Mouse (Mus musculus) kidney, postnatal 36 days (tissue): Measurements from ENCODE around the gene Zfp93.
"Not testable (repeated sequence)": the region's sequence is repeated elsewhere in the genome, so short reads cannot be mapped to it uniquely, and the experiment has no call there.

Experiments used
- DNase-seq, 2 experiments: peaks; one replicate each; pipeline ENCODE4 v3.0.0; 2021 to 2022; ENCODE audit warnings: mixed read lengths in 2 of 2

Zfp93 gene

GRCm38 (mm10) chr7:24270288-24270672 is at the start of gene Zfp93:
TSS of gene Zfp93 (plus strand) at chr7:24270420.
- DNase-seq: peak; percentile 84 to 93

GRCm38 (mm10) chr7:24237040-24237791 is 33.0 kb upstream of the Zfp93 start, which contains the start of gene Zfp109:
TSS of gene Zfp109 (minus strand) at chr7:24237560.
- DNase-seq: peak; percentile 76 to 83

GRCm38 (mm10) chr7:24253779-24254615 is 16.2 kb upstream of the Zfp93 start:
- no peak for DNase-seq

GRCm38 (mm10) chr7:24254633-24255474 is 15.4 kb upstream of the Zfp93 start, which contains the start of gene Zfp108:
TSS of gene Zfp108 (plus strand) at chr7:24254794.
- peak; percentile 91 to 95 for DNase-seq

- no peak for DNase-seq
Observed at GRCm38 (mm10) chr7:24259306-24259999, 10.8 kb upstream of the Zfp93 start.

GRCm38 (mm10) chr7:24260000-24260312 is 10.3 kb upstream of the Zfp93 start:
- no peak for DNase-seq

- no peak for DNase-seq
Observed at GRCm38 (mm10) chr7:24268176-24269155, 1.8 kb upstream of the Zfp93 start.

- DNase-seq: no peak
Observed at GRCm38 (mm10) chr7:24269256-24269655, 964 bp upstream of the Zfp93 start.

GRCm38 (mm10) chr7:24269667-24270287 is 443 bp upstream of the Zfp93 start:
- DNase-seq: peak in 1 of 2 experiments; percentile 22

DNA sequence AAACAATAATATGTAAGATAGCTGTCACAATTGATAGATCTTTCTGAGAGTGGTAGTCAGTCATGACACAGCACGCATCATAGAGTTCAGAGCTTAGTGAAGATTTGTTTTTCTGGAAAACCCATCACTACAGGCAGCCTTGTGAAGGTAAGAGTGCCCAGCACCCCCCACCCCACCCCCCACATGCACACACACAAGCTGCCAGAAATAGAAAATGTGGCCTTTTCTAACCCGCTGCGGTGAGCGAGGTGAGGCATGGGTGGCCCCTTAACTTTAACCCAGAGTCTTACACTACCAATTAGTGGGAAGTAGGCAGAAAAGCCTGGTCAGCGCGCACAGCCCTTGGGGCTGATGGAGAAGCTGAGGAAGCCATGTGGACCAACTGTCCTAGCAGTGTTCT is 971 bp downstream of the Zfp93 start:
- DNase-seq: no peak

DNA sequence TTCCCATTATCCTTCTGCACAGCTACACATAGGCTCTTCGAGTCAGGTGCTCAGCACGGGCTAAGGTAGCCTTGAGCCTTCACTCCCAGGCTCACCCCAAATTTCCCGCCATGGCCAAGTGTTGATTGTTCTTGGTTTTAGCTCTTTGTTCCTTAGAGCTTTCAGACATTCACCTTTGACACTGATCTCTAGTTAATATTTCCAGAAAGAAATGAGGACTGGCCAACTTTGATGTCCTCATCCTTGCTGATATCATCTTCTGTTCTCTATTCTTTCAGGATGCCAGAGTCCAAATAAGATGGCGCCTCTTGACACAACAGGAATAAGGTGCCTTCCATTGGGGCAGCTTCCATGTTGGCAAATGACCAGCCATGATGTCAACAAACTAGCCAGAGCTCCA is 4.2 kb downstream of the Zfp93 start:
- DNase-seq: peak in 1 of 2 experiments; percentile 34

GRCm38 (mm10) chr7:24278771-24279170 is 8.6 kb downstream of the Zfp93 start:
- not testable (repeated sequence) for DNase-seq

- no peak for DNase-seq
Observed at GRCm38 (mm10) chr7:24280031-24280857, 10.0 kb downstream of the Zfp93 start.

- peak; percentile 26 to 40 for DNase-seq
Observed at GRCm38 (mm10) chr7:24280858-24281145, 10.6 kb downstream of the Zfp93 start.

DNA sequence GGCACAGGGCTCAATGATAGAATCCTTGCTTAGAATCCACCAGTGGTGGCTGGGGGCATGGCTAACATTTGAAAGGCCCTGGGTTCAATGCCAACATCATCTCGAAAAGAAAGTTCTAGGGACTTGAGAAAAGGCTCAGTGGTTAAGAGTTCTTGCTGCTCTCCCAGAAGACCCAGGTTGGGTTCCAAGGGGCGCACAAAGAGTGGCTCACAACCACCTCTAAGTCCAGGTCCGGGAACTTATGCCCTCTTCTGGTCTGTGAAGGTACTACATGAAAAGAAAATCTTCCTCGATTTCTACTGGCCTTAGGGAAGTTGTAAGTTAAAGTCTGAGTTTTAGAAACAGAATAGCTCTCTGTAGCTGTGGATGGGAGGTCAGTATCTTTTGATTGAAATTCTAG is 15.9 kb downstream of the Zfp93 start:
- DNase-seq: no peak

DNA sequence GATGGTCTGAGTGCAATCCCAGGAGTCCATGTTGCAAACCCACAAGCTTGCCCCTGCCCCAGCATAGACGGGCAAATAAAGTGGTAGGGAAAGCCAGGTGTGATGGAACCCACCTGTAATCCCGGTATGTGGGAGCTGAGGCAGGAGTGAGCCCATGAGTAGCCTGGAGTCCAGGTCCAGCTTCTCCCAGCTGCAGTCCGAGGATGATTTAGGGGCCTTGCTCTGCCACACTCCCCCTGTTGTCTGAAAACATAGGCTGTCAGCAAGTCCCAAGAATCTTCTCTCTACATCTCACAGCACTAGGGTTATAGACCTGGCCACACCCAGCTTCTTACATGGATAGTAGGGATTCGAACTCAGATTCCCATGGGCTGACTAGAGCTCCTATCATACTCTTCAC is 16.7 kb downstream of the Zfp93 start:
- DNase-seq: no peak

GRCm38 (mm10) chr7:24287670-24288069 is 17.4 kb downstream of the Zfp93 start:
- peak in 1 of 2 experiments; percentile 36 for DNase-seq

- DNase-seq: no peak
Observed at GRCm38 (mm10) chr7:24288512-24288911, 18.3 kb downstream of the Zfp93 start.

DNA sequence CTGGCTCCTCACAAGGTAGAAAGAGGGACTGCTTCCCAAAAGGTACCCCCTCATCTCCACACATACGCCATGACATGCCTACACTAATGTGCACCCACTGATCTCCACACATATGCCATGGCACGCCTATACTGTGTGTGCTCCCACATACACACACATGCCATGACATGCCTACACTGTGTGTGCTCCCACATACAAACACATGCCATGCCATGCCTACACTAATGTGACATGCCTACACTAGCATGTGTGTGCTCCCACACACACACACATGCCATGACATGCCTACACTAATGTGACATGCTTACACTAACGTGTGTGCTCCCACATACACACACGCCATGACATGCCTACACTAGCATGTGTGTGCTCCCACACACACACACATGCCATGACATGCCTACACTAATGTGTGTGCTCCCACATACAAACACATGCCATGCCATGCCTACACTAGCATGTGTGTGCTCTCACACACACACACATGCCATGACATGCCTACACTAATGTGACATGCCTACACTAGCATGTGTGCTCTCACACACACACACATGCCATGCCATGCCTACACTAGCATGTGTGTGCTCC is 20.0 kb downstream of the Zfp93 start:
- DNase-seq: no peak
